Mouse (Mus musculus): ENCODE data around the gene Clmn. TPM values are rescaled to one million over a fixed set of nuclear protein-coding genes. Genes with fewer than 3 reads are reported as not detected.

Gene Clmn
- polyA plus RNA-seq, 1 experiment from 2014 or later, result 2.0 TPM

GRCm38 (mm10) chr12:104871987-104872386 lies 7.1 kb upstream of the Clmn start:
- Histone ChIP-seq H3K4me2 (replicated peaks) (no peak overlapping the region), H3K36me3 (no peaks in the 10 kb centered on the region), H3K9me3 (no peaks in the 10 kb centered on the region), H3K4me3 (no peak overlapping the region), H3K4me1 (no peaks in the 10 kb centered on the region), H3K9ac (no peak overlapping the region), H3K27me3 (replicated peaks) (no peaks in the 10 kb centered on the region; the same call in 1 of the 2 replicates), H3K27ac (no peak overlapping the region)
- 68% methylated on average over 6 of the region's 6 CpGs for WGBS
- no peak for ATAC-seq (ENCODE audit: low FRiP score, low read depth)

- Histone ChIP-seq H3K27me3 (replicated peaks) (no peaks in the 10 kb centered on the region; the same call in 1 of the 2 replicates), H3K36me3 (no peaks in the 10 kb centered on the region), H3K9ac (no peak overlapping the region), H3K9me3 (no peaks in the 10 kb centered on the region), H3K4me2 (replicated peaks) (no peak overlapping the region), H3K4me1 (no peaks in the 10 kb centered on the region), H3K27ac (no peak overlapping the region), H3K4me3 (no peak overlapping the region)
- no peak for ATAC-seq (ENCODE audit: low FRiP score, low read depth)
- WGBS, result 84% methylated on average over 3 of the region's 3 CpGs
Observed at GRCm38 (mm10) chr12:104869737-104870136, 4.9 kb upstream of the Clmn start.

GRCm38 (mm10) chr12:104868430-104868829 lies 3.6 kb upstream of the Clmn start:
- Histone ChIP-seq H3K4me3 (no peak overlapping the region), H3K4me1 (0 out of 2 replicates have a peak, but pooled peaks cover 2% of the 10 kb centered on the region), H3K9me3 (no peaks in the 10 kb centered on the region), H3K27ac (no peak overlapping the region), H3K9ac (no peak overlapping the region), H3K36me3 (no peaks in the 10 kb centered on the region), H3K27me3 (replicated peaks) (no peaks in the 10 kb centered on the region; the same call in 1 of the 2 replicates), H3K4me2 (replicated peaks) (no peak overlapping the region)
- ATAC-seq (ENCODE audit: low FRiP score, low read depth), result no peak
- 88% methylated on average over 3 of the region's 3 CpGs for WGBS

- Histone ChIP-seq H3K4me3 (no peak overlapping the region), H3K9ac (no peak overlapping the region), H3K9me3 (no peaks in the 10 kb centered on the region), H3K4me1 (0 out of 2 replicates have a peak, but pooled peaks cover 2% of the 10 kb centered on the region), H3K4me2 (replicated peaks) (no peak overlapping the region), H3K36me3 (no peaks in the 10 kb centered on the region), H3K27me3 (replicated peaks) (no peaks in the 10 kb centered on the region; the same call in 1 of the 2 replicates), H3K27ac (no peak overlapping the region)
- no peak for ATAC-seq (ENCODE audit: low FRiP score, low read depth)
- WGBS, result 81% methylated on average over 6 of the region's 6 CpGs
Observed at GRCm38 (mm10) chr12:104867851-104868250, 3.0 kb upstream of the Clmn start.

- H3K4me2 ChIP-seq (replicated peaks), result peak overlapping the region; percentile 98
- H3K4me3 ChIP-seq, result peak overlapping the region; percentile 73
- peak overlapping the region; percentile 52 for H3K9ac ChIP-seq
- 0% methylated on average over 7 of the region's 10 CpGs for WGBS
- H3K9me3 ChIP-seq, result no peaks in the 10 kb centered on the region
- H3K36me3 ChIP-seq, result no peaks in the 10 kb centered on the region
- H3K27ac ChIP-seq, result no peak overlapping the region
- H3K27me3 ChIP-seq (replicated peaks), result peaks cover 6% of the 10 kb centered on the region; the same call in 1 of the 2 replicates
- H3K4me1 ChIP-seq, result 0 out of 2 replicates have a peak, but pooled peaks cover 2% of the 10 kb centered on the region
- peak; percentile 68 for ATAC-seq (ENCODE audit: low FRiP score, low read depth)
Observed at GRCm38 (mm10) chr12:104865166-104865535, 275 bp upstream of the Clmn start.

- Histone ChIP-seq H3K27ac (no peak overlapping the region), H3K9ac (no peak overlapping the region), H3K4me1 (peaks cover 6% of the 10 kb centered on the region; the same call in 1 of the 2 replicates), H3K4me2 (replicated peaks) (peak overlapping the region; percentile 98; the same call in 1 of the 2 replicates), H3K4me3 (no peak overlapping the region), H3K27me3 (replicated peaks) (peaks cover 6% of the 10 kb centered on the region; the same call in 1 of the 2 replicates), H3K36me3 (no peaks in the 10 kb centered on the region), H3K9me3 (no peaks in the 10 kb centered on the region)
- 87% methylated on average over 7 of the region's 7 CpGs for WGBS
- no peak for ATAC-seq (ENCODE audit: low FRiP score, low read depth)
Observed at GRCm38 (mm10) chr12:104863653-104864052, 1.2 kb downstream of the Clmn start.

GRCm38 (mm10) chr12:104859140-104859539 lies 5.7 kb downstream of the Clmn start:
- 66% methylated on average over 7 of the region's 7 CpGs for WGBS
- H3K27ac ChIP-seq, result no peak overlapping the region
- H3K4me2 ChIP-seq (replicated peaks), result no peak overlapping the region
- no peak for ATAC-seq (ENCODE audit: low FRiP score, low read depth)
- no peaks in the 10 kb centered on the region for H3K36me3 ChIP-seq
- 0 out of 2 replicates have a peak, but pooled peaks cover 6% of the 10 kb centered on the region for H3K27me3 ChIP-seq (replicated peaks)
- no peak overlapping the region for H3K9ac ChIP-seq
- H3K4me3 ChIP-seq, result no peak overlapping the region
- H3K4me1 ChIP-seq, result peaks cover 5% of the 10 kb centered on the region; the same call in 1 of the 2 replicates
- no peaks in the 10 kb centered on the region for H3K9me3 ChIP-seq

GRCm38 (mm10) chr12:104858732-104859131 lies 6.1 kb downstream of the Clmn start:
- Histone ChIP-seq H3K27me3 (replicated peaks) (0 out of 2 replicates have a peak, but pooled peaks cover 6% of the 10 kb centered on the region), H3K9ac (no peak overlapping the region), H3K4me2 (replicated peaks) (no peak overlapping the region), H3K27ac (no peak overlapping the region), H3K9me3 (no peaks in the 10 kb centered on the region), H3K4me1 (peaks cover 5% of the 10 kb centered on the region; the same call in 1 of the 2 replicates), H3K4me3 (no peak overlapping the region), H3K36me3 (no peaks in the 10 kb centered on the region)
- 57% methylated on average over 5 of the region's 5 CpGs for WGBS
- ATAC-seq (ENCODE audit: low FRiP score, low read depth), result no peak

GRCm38 (mm10) chr12:104857614-104858013 lies 7.3 kb downstream of the Clmn start:
- Histone ChIP-seq H3K9ac (no peak overlapping the region), H3K27ac (no peak overlapping the region), H3K4me1 (peaks cover 5% of the 10 kb centered on the region; the same call in 1 of the 2 replicates), H3K9me3 (no peaks in the 10 kb centered on the region), H3K4me2 (replicated peaks) (no peak overlapping the region), H3K36me3 (no peaks in the 10 kb centered on the region), H3K4me3 (no peak overlapping the region), H3K27me3 (replicated peaks) (0 out of 2 replicates have a peak, but pooled peaks cover 6% of the 10 kb centered on the region)
- 83% methylated on average over 10 of the region's 10 CpGs for WGBS
- no peak for ATAC-seq (ENCODE audit: low FRiP score, low read depth)

GRCm38 (mm10) chr12:104856540-104856939 lies 8.3 kb downstream of the Clmn start:
- Histone ChIP-seq H3K9me3 (no peaks in the 10 kb centered on the region), H3K36me3 (no peaks in the 10 kb centered on the region), H3K27me3 (replicated peaks) (no peaks in the 10 kb centered on the region), H3K4me2 (replicated peaks) (no peak overlapping the region), H3K4me3 (no peak overlapping the region), H3K27ac (no peak overlapping the region), H3K9ac (no peak overlapping the region), H3K4me1 (peaks cover 9% of the 10 kb centered on the region)
- WGBS, result 68% methylated on average over 3 of the region's 3 CpGs
- ATAC-seq (ENCODE audit: low FRiP score, low read depth), result no peak

GRCm38 (mm10) chr12:104855548-104855947 lies 9.3 kb downstream of the Clmn start:
- no peaks in the 10 kb centered on the region for H3K27me3 ChIP-seq (replicated peaks)
- H3K4me2 ChIP-seq (replicated peaks), result no peak overlapping the region
- ATAC-seq (ENCODE audit: low FRiP score, low read depth), result no peak
- no peak overlapping the region for H3K27ac ChIP-seq
- no peak overlapping the region for H3K4me3 ChIP-seq
- no peaks in the 10 kb centered on the region for H3K36me3 ChIP-seq
- WGBS, result 22% methylated on average over 7 of the region's 7 CpGs
- no peaks in the 10 kb centered on the region for H3K9me3 ChIP-seq
- peaks cover 9% of the 10 kb centered on the region for H3K4me1 ChIP-seq
- H3K9ac ChIP-seq, result no peak overlapping the region

GRCm38 (mm10) chr12:104854826-104855225 lies 10.1 kb downstream of the Clmn start:
- Histone ChIP-seq H3K4me3 (no peak overlapping the region), H3K36me3 (no peaks in the 10 kb centered on the region), H3K27ac (no peak overlapping the region), H3K27me3 (replicated peaks) (no peaks in the 10 kb centered on the region), H3K9me3 (no peaks in the 10 kb centered on the region), H3K9ac (no peak overlapping the region), H3K4me1 (peaks cover 9% of the 10 kb centered on the region), H3K4me2 (replicated peaks) (no peak overlapping the region)
- ATAC-seq (ENCODE audit: low FRiP score, low read depth), result no peak
- 89% methylated on average over 2 of the region's 2 CpGs for WGBS

GRCm38 (mm10) chr12:104853374-104853773 lies 11.5 kb downstream of the Clmn start:
- Histone ChIP-seq H3K9me3 (no peaks in the 10 kb centered on the region), H3K9ac (no peak overlapping the region), H3K4me2 (replicated peaks) (no peak overlapping the region), H3K4me1 (peaks cover 5% of the 10 kb centered on the region; the same call in 1 of the 2 replicates), H3K4me3 (no peak overlapping the region), H3K36me3 (no peaks in the 10 kb centered on the region), H3K27ac (no peak overlapping the region), H3K27me3 (replicated peaks) (no peaks in the 10 kb centered on the region)
- 94% methylated on average over 7 of the region's 7 CpGs for WGBS
- ATAC-seq (ENCODE audit: low FRiP score, low read depth), result no peak

Measured in neural tube, embryonic 12.5 days (tissue).